Mouse (Mus musculus) liver, embryonic 12.5 days (tissue): ENCODE data around the gene Fam155a. TPM values are rescaled to one million over a fixed set of nuclear protein-coding genes. Genes with fewer than 3 reads are reported as not detected.
"Not testable (repeated sequence)": the region's sequence is repeated elsewhere in the genome, so short reads cannot be mapped to it uniquely, and the experiment has no call there.

Experiments
- ATAC-seq: fragments of 200-750 bp; cut with Nextera tagmentation; 2 replicates; pipeline ENCODE4 v1.8.0; 2017; ENCODE audit warnings: moderate number of reproducible peaks, mild to moderate bottlenecking, moderate library complexity
- H3K27ac ChIP-seq: fragments of 300-500 bp; sonication (generic); 2 replicates; pipeline ENCODE4 v1.5.1; 2016; ENCODE audit warnings: mild to moderate bottlenecking
- H3K27me3 ChIP-seq: fragments of 300-500 bp; sonication (generic); replicated peaks from 2 replicates; pipeline ENCODE4 v1.6.1; 2016; ENCODE audit warnings: mild to moderate bottlenecking, moderate library complexity
- H3K36me3 ChIP-seq: fragments of 300-500 bp; sonication (generic); 2 replicates; pipeline ENCODE4 v1.6.1; 2016; ENCODE audit warnings: mild to moderate bottlenecking, moderate library complexity
- H3K4me1 ChIP-seq: fragments of 300-500 bp; sonication (generic); 2 replicates; pipeline ENCODE4 v1.6.1; 2016
- H3K4me2 ChIP-seq: fragments of 300-500 bp; sonication (generic); 2 replicates; pipeline ENCODE4 v1.6.1; 2016; ENCODE audit warnings: mild to moderate bottlenecking, moderate library complexity
- H3K4me3 ChIP-seq: fragments of 300-500 bp; sonication (generic); 2 replicates; pipeline ENCODE4 v1.5.1; 2016; ENCODE audit warnings: mild to moderate bottlenecking, moderate library complexity
- H3K9ac ChIP-seq: fragments of 300-500 bp; sonication (generic); 2 replicates; pipeline ENCODE4 v1.6.1; 2016; ENCODE audit warnings: mild to moderate bottlenecking, moderate library complexity
- H3K9me3 ChIP-seq: fragments of 300-500 bp; sonication (generic); replicated peaks from 2 replicates; pipeline ENCODE4 v1.6.1; 2016; ENCODE audit warnings: mild to moderate bottlenecking, moderate library complexity
- WGBS: fragments of 180-500 bp; shearing (Covaris S2); methylation state at CpG from one replicate; pipeline ENCODE4 v1.1.7; 2016; ENCODE audit not compliant: insufficient replicate concordance; 5-methylcytosine and 5-hydroxymethylcytosine counted together
- polyA plus RNA-seq: library from polyadenylated mRNA; unstranded; fragments of >200 nt; fragmentation: Nextera tagmentation; extraction: Ambion mirVana; gene quantifications from 2 replicates; pipeline ENCODE4 v1.2.1, GENCODE M21; 2016

Fam155a gene
- polyA plus RNA-seq, 1 experiment from 2014 or later: 0.12 TPM

- Histone ChIP-seq H3K4me1 (no peaks in the 10 kb centered on the region), H3K4me2 (no peak overlapping the region), H3K4me3 (no peak overlapping the region), H3K36me3 (no peaks in the 10 kb centered on the region), H3K27me3 (no peaks in the 10 kb centered on the region), H3K9ac (no peak overlapping the region), H3K27ac (no peak overlapping the region), H3K9me3 (no peaks in the 10 kb centered on the region)
- 55% methylated on average over 2 of the region's 2 CpGs for WGBS
- ATAC-seq: no peak
Measured at GRCm38 (mm10) chr8:9423184-9423583, 347.8 kb downstream of the Fam155a start.

- Histone ChIP-seq H3K9me3 (no peaks in the 10 kb centered on the region), H3K4me3 (no peak overlapping the region), H3K36me3 (no peaks in the 10 kb centered on the region), H3K4me2 (no peak overlapping the region), H3K27ac (no peak overlapping the region), H3K9ac (no peak overlapping the region), H3K27me3 (no peaks in the 10 kb centered on the region), H3K4me1 (no peaks in the 10 kb centered on the region)
- ATAC-seq: no peak
- WGBS: 62% methylated on average over 10 of the region's 10 CpGs
Measured at GRCm38 (mm10) chr8:9418856-9419800, 351.8 kb downstream of the Fam155a start.

GRCm38 (mm10) chr8:9416189-9416588, 354.8 kb downstream of the Fam155a start:
- Histone ChIP-seq H3K27me3 (no peaks in the 10 kb centered on the region), H3K9me3 (no peaks in the 10 kb centered on the region), H3K4me2 (no peak overlapping the region), H3K27ac (no peak overlapping the region), H3K4me1 (no peaks in the 10 kb centered on the region), H3K36me3 (no peaks in the 10 kb centered on the region), H3K9ac (no peak overlapping the region), H3K4me3 (no peak overlapping the region)
- WGBS: 60% methylated on average over 9 of the region's 9 CpGs
- no peak for ATAC-seq

GRCm38 (mm10) chr8:9408480-9408879, 362.5 kb downstream of the Fam155a start:
- Histone ChIP-seq H3K27me3 (no peaks in the 10 kb centered on the region), H3K4me3 (no peak overlapping the region), H3K9me3 (no peaks in the 10 kb centered on the region), H3K27ac (no peak overlapping the region), H3K4me2 (no peak overlapping the region), H3K4me1 (no peaks in the 10 kb centered on the region), H3K9ac (no peak overlapping the region), H3K36me3 (no peaks in the 10 kb centered on the region)
- ATAC-seq: no peak
- 30% methylated on average over 5 of the region's 5 CpGs for WGBS

- no peak for ATAC-seq
- Histone ChIP-seq H3K9me3 (no peaks in the 10 kb centered on the region), H3K4me1 (no peaks in the 10 kb centered on the region), H3K4me2 (no peak overlapping the region), H3K36me3 (no peaks in the 10 kb centered on the region), H3K9ac (no peak overlapping the region), H3K27ac (no peak overlapping the region), H3K4me3 (no peak overlapping the region), H3K27me3 (no peaks in the 10 kb centered on the region)
- 52% methylated on average over 6 of the region's 6 CpGs for WGBS
Measured at GRCm38 (mm10) chr8:9406204-9406603, 364.8 kb downstream of the Fam155a start.

- ATAC-seq: no peak
- 38% methylated on average over 3 of the region's 3 CpGs for WGBS
- H3K27me3 ChIP-seq: no peaks in the 10 kb centered on the region
Measured at GRCm38 (mm10) chr8:9404651-9405050, 366.3 kb downstream of the Fam155a start.

GRCm38 (mm10) chr8:9402393-9402792, 368.6 kb downstream of the Fam155a start:
- H3K27me3 ChIP-seq: no peaks in the 10 kb centered on the region
- no peak overlapping the region for H3K4me3 ChIP-seq
- H3K4me2 ChIP-seq: no peak overlapping the region
- H3K27ac ChIP-seq: no peak overlapping the region
- 29% methylated on average over 4 of the region's 4 CpGs for WGBS
- no peak overlapping the region for H3K9ac ChIP-seq
- no peaks in the 10 kb centered on the region for H3K4me1 ChIP-seq
- no peak for ATAC-seq
- no peaks in the 10 kb centered on the region for H3K9me3 ChIP-seq
- H3K36me3 ChIP-seq: no peaks in the 10 kb centered on the region

More at GRCm38 (mm10) chr8:9404651-9405050, 366.3 kb downstream of the Fam155a start:
- no peak overlapping the region for H3K4me2 ChIP-seq
- H3K27ac ChIP-seq: no peak overlapping the region
- H3K36me3 ChIP-seq: no peaks in the 10 kb centered on the region
- no peaks in the 10 kb centered on the region for H3K9me3 ChIP-seq
- H3K9ac ChIP-seq: no peak overlapping the region
- no peak overlapping the region for H3K4me3 ChIP-seq
- no peaks in the 10 kb centered on the region for H3K4me1 ChIP-seq

GRCm38 (mm10) chr8:9398606-9399263, 372.2 kb downstream of the Fam155a start:
- 72% methylated on average over 3 of the region's 3 CpGs for WGBS
- no peak for ATAC-seq

GRCm38 (mm10) chr8:9398040-9398439, 372.9 kb downstream of the Fam155a start:
- 50% methylated on average over 6 of the region's 6 CpGs for WGBS
- Histone ChIP-seq H3K9me3 (no peaks in the 10 kb centered on the region), H3K9ac (no peak overlapping the region), H3K4me1 (no peaks in the 10 kb centered on the region), H3K4me2 (no peak overlapping the region), H3K27ac (no peak overlapping the region), H3K36me3 (no peaks in the 10 kb centered on the region), H3K4me3 (no peak overlapping the region), H3K27me3 (no peaks in the 10 kb centered on the region)
- no peak for ATAC-seq

More at GRCm38 (mm10) chr8:9398606-9399263, 372.2 kb downstream of the Fam155a start:
- Histone ChIP-seq H3K9ac (no peak overlapping the region), H3K36me3 (no peaks in the 10 kb centered on the region), H3K4me2 (no peak overlapping the region), H3K27me3 (no peaks in the 10 kb centered on the region), H3K4me1 (no peaks in the 10 kb centered on the region), H3K9me3 (no peaks in the 10 kb centered on the region), H3K27ac (no peak overlapping the region), H3K4me3 (no peak overlapping the region)

- WGBS: 63% methylated on average over 5 of the region's 5 CpGs
- no peak for ATAC-seq
- H3K27me3 ChIP-seq: no peaks in the 10 kb centered on the region
- H3K4me3 ChIP-seq: no peak overlapping the region
- no peak overlapping the region for H3K27ac ChIP-seq
- H3K9me3 ChIP-seq: no peaks in the 10 kb centered on the region
- H3K9ac ChIP-seq: no peak overlapping the region
- H3K4me2 ChIP-seq: no peak overlapping the region
- no peaks in the 10 kb centered on the region for H3K36me3 ChIP-seq
- H3K4me1 ChIP-seq: no peaks in the 10 kb centered on the region
Measured at GRCm38 (mm10) chr8:9394670-9395069, 376.3 kb downstream of the Fam155a start.

GRCm38 (mm10) chr8:9393246-9393645, 377.7 kb downstream of the Fam155a start:
- Histone ChIP-seq H3K4me1 (no peaks in the 10 kb centered on the region), H3K4me2 (no peak overlapping the region), H3K27ac (no peak overlapping the region), H3K4me3 (no peak overlapping the region), H3K36me3 (no peaks in the 10 kb centered on the region), H3K9me3 (no peaks in the 10 kb centered on the region), H3K9ac (no peak overlapping the region), H3K27me3 (no peaks in the 10 kb centered on the region)
- no peak for ATAC-seq
- WGBS: 29% methylated on average over 2 of the region's 2 CpGs

GRCm38 (mm10) chr8:9390229-9390628, 380.7 kb downstream of the Fam155a start:
- not testable (repeated sequence) for H3K9ac ChIP-seq, H3K9me3 ChIP-seq, H3K27me3 ChIP-seq, ATAC-seq, H3K36me3 ChIP-seq, H3K4me2 ChIP-seq, H3K4me3 ChIP-seq, H3K27ac ChIP-seq, H3K4me1 ChIP-seq
- 61% methylated on average over 2 of the region's 2 CpGs for whole genome bisulfite sequencing
